Mouse (Mus musculus): ENCODE data around the gene Ndufc1.

DNA sequence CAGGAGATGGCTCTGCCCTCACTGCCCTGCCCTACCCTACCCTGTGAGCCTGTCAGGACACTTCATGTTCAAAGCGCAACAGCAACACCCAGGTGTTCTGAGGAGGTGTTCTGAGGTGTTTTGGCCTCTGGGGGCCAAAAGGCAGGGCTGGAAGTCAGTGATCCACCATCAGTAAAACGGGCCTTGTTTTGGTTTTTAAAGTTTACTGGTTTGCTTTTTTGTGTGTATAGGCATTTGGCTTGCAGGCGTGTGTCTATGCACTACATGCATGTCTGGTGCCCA, 30.2 kb downstream of the Ndufc1 start:
- TF ChIP-seq CTCF (IDR thresholded peaks at IDR 0.05; ENCODE audit: control insufficient read depth, insufficient read depth, insufficient replicate concordance, low read depth, low read length) (no peak), POLR2A (IDR thresholded peaks at IDR 0.05; ENCODE audit: control insufficient read depth, low read depth, low read length) (no peak)
